In the genomic region with DNA sequence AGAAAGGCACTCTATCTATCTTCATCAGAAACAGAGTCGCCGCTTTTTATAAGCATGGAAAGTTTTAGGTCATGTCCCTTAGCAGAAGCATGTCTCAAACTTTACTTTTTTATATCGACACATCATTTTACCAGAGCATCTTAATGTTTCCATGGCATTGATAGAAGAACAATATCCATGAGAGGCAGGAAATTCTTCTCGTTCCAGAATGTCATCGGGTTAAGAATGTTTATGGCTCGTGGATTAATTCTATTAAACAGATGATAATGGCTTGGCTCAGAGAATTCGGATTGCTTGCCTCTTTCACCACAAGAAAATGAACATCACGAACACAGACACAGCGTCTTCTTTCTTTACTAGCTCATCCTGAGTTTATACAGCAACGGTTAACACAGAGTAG, we compare ENCODE assay signal across 13 mouse cellular contexts.
DNase-seq lines count a peak whose midpoint lies in the region; ATAC-seq and TF ChIP-seq lines count a peak whose summit lies in the region.
"Had no signal": no experiment of that assay in that cellular context is flagged by ENCODE, and none has a peak within 500 bp of the region (broad histone marks: within the 10 kb centered on the region; RNA-seq: fewer than 3 reads in every experiment).

No protein-coding gene starts in this region.

- H3K27me3 ChIP-seq in kidney, embryonic 15.5 days = no peaks in the 10 kb centered on the region
- no peaks in the 10 kb centered on the region for H3K27me3 ChIP-seq in hindbrain, embryonic 14.5 days (ENCODE audit: control insufficient read depth, insufficient read depth, low read length)
- H3K27me3 ChIP-seq: neural tube, embryonic 12.5 days had no signal

- ATAC-seq in kidney, embryonic 15.5 days (replicated peaks; ENCODE audit: low FRiP score) = no peak
- no peak for ATAC-seq in hindbrain, embryonic 14.5 days (ENCODE audit: low FRiP score)
- ATAC-seq: inflammation-experienced regulatory T-cells, adult 6 months had no signal

- H3K9me3 ChIP-seq in kidney, embryonic 15.5 days (replicated peaks) = no peaks in the 10 kb centered on the region
- H3K9me3 ChIP-seq in hindbrain, embryonic 14.5 days (ENCODE audit: control insufficient read depth, low read length) = no peaks in the 10 kb centered on the region
- H3K9me3 ChIP-seq: neural tube, embryonic 12.5 days had no signal

- no peak for TF ChIP-seq CTCF in gastrocnemius, adult 2 months (IDR thresholded peaks at IDR 0.05)

- peak overlapping the region; percentile 72 for H3K27ac ChIP-seq in gastrocnemius, adult 2 months
- peak overlapping the region; percentile 80 for H3K27ac ChIP-seq in kidney, embryonic 15.5 days
- no peak overlapping the region for H3K27ac ChIP-seq in hindbrain, embryonic 14.5 days
- H3K27ac ChIP-seq: neural tube, embryonic 12.5 days had no signal

- intact Hi-C loops in gastrocnemius, adult 2 months (cut with DNase I) = no loop called here
- intact Hi-C loops in gastrocnemius, postnatal 36 days (cut with DNase I) = no loop called here

- H3K4me3 ChIP-seq in gastrocnemius, adult 2 months = no peak overlapping the region
- no peak overlapping the region for H3K4me3 ChIP-seq in kidney, embryonic 15.5 days (replicated peaks)
- no peak overlapping the region for H3K4me3 ChIP-seq in hindbrain, embryonic 14.5 days (replicated peaks; ENCODE audit: low read length)
- H3K4me3 ChIP-seq: neural tube, embryonic 12.5 days had no signal

- no peak for DNase-seq in gastrocnemius, adult 2 months
- DNase-seq in gastrocnemius, postnatal 36 days = no peak
- DNase-seq in kidney, postnatal 4 days = no peak
- peak; percentile 54 for DNase-seq in 3T3-L1 (ENCODE audit: low read depth, low spot score)
- peak; percentile 26 for DNase-seq in lung, postnatal 25 days (ENCODE audit: low spot score)
- DNase-seq in retina, embryonic 14.5 days (ENCODE audit: low spot score) = no peak
- no peak for DNase-seq in hindbrain, embryonic 14.5 days (ENCODE audit: low spot score)
- DNase-seq: adrenal gland, adult 8-10 months; cerebellum, adult 9-10 months; midbrain, embryonic 14.5 days had no signal

- H3K4me2 ChIP-seq in kidney, embryonic 15.5 days = no peak overlapping the region
- H3K4me2 ChIP-seq in hindbrain, embryonic 14.5 days (replicated peaks) = no peak overlapping the region
- H3K4me2 ChIP-seq: neural tube, embryonic 12.5 days had no signal

- no peak overlapping the region for H3K9ac ChIP-seq in kidney, embryonic 15.5 days
- no peak overlapping the region for H3K9ac ChIP-seq in hindbrain, embryonic 14.5 days
- H3K9ac ChIP-seq: neural tube, embryonic 12.5 days had no signal

- H3K4me1 ChIP-seq in kidney, embryonic 15.5 days = peaks cover 11% of the 10 kb centered on the region
- no peaks in the 10 kb centered on the region for H3K4me1 ChIP-seq in hindbrain, embryonic 14.5 days (replicated peaks; ENCODE audit: control insufficient read depth, insufficient read depth, low read length)
- H3K4me1 ChIP-seq: neural tube, embryonic 12.5 days had no signal

- WGBS in kidney, embryonic 15.5 days = 66% methylated on average over 10 of the region's 10 CpGs
- 88% methylated on average over 10 of the region's 10 CpGs for WGBS in hindbrain, embryonic 14.5 days

- 0 out of 2 replicates have a peak, but pooled peaks cover 5% of the 10 kb centered on the region for H3K36me3 ChIP-seq in kidney, embryonic 15.5 days
- H3K36me3 ChIP-seq in hindbrain, embryonic 14.5 days (replicated peaks; ENCODE audit: control insufficient read depth, insufficient read depth) = no peaks in the 10 kb centered on the region
- H3K36me3 ChIP-seq: neural tube, embryonic 12.5 days had no signal

Comparison
In these comparisons a context has a peak if more than half of its experiments do, and no peak if none do; other contexts are left out.
1. DNase-seq: peak in 3T3-L1 (single experiment) and lung, postnatal 25 days (single experiment); none in gastrocnemius, adult 2 months (single experiment), gastrocnemius, postnatal 36 days (0 of 2), kidney, postnatal 4 days (0 of 2), retina, embryonic 14.5 days (single experiment) and hindbrain, embryonic 14.5 days (single experiment).